Mouse (Mus musculus) intestine, postnatal 0 days (tissue): Measurements from ENCODE around the gene Guca2b. TPM values are rescaled to one million over a fixed set of nuclear protein-coding genes. Genes with fewer than 3 reads are reported as not detected.

Experiments
- ATAC-seq: fragments of 200-750 bp; cut with Nextera tagmentation; 2 replicates; pipeline ENCODE4 v1.8.0; 2017; ENCODE audit warnings: mild to moderate bottlenecking, moderate TSS enrichment, moderate library complexity
- H3K27ac ChIP-seq: fragments of 300-500 bp; sonication (generic); 2 replicates; pipeline ENCODE4 v1.5.1; 2014; ENCODE audit warnings: mild to moderate bottlenecking, low read depth, low read length, moderate library complexity
- H3K27me3 ChIP-seq: fragments of 300-500 bp; sonication (generic); replicated peaks from 2 replicates; pipeline ENCODE4 v1.6.1; 2014; ENCODE audit warnings: low read length, mixed read lengths; ENCODE audit not compliant: control insufficient read depth, insufficient read depth
- H3K36me3 ChIP-seq: fragments of 300-500 bp; sonication (generic); 2 replicates; pipeline ENCODE4 v1.6.1; 2014; ENCODE audit warnings: mild to moderate bottlenecking, moderate library complexity; ENCODE audit not compliant: control insufficient read depth, insufficient read depth
- H3K4me1 ChIP-seq: fragments of 300-500 bp; sonication (generic); replicated peaks from 2 replicates; pipeline ENCODE4 v1.6.1; 2014; ENCODE audit warnings: antibody characterized with exemption, low read length, mixed read lengths; ENCODE audit not compliant: control insufficient read depth, insufficient read depth
- H3K4me2 ChIP-seq: fragments of 300-500 bp; sonication (generic); replicated peaks from 2 replicates; pipeline ENCODE4 v1.6.1; 2014; ENCODE audit warnings: low read depth, mild to moderate bottlenecking, moderate library complexity
- H3K4me3 ChIP-seq: fragments of 300-500 bp; sonication (generic); 2 replicates; pipeline ENCODE4 v1.5.1; 2014; ENCODE audit warnings: low read depth, low read length
- H3K9ac ChIP-seq: fragments of 300-500 bp; sonication (generic); 2 replicates; pipeline ENCODE4 v1.6.1; 2014; ENCODE audit warnings: mild to moderate bottlenecking, low read depth, low read length
- H3K9me3 ChIP-seq: fragments of 300-500 bp; sonication (generic); 2 replicates; pipeline ENCODE4 v1.6.1; 2016; ENCODE audit warnings: mixed run types; ENCODE audit not compliant: control insufficient read depth
- CTCF ChIP-seq: sonication (generic); IDR thresholded peaks from 2 replicates; pipeline ENCODE4 v1.5.1; 2016; ENCODE audit warnings: low read depth, mild to moderate bottlenecking, control low read depth, antibody characterized with exemption, moderate library complexity
- WGBS: fragments of 180-500 bp; shearing (Covaris S2); extraction: QIAGEN DNeasy Blood & Tissue Kit; methylation state at CpG from one replicate; pipeline ENCODE4 v1.1.7; 2014; 5-methylcytosine and 5-hydroxymethylcytosine counted together
- polyA plus RNA-seq: library from polyadenylated mRNA; unstranded; fragments of >200 nt; fragmentation: Nextera tagmentation; extraction: Ambion mirVana; gene quantifications from 2 replicates; pipeline ENCODE4 v1.2.1, GENCODE M21; 2015

Gene Guca2b
- polyA plus RNA-seq, 1 experiment from 2014 or later = 1,809 TPM

- no peak overlapping the region for H3K27ac ChIP-seq
- no peaks in the 10 kb centered on the region for H3K4me1 ChIP-seq
- 81% methylated on average over 10 of the region's 10 CpGs for WGBS
- no peak overlapping the region for H3K9ac ChIP-seq
- TF ChIP-seq CTCF = no peak
- no peak overlapping the region for H3K4me3 ChIP-seq
- 0 out of 2 replicates have a peak, but pooled peaks cover 2% of the 10 kb centered on the region for H3K27me3 ChIP-seq
- H3K4me2 ChIP-seq = no peak overlapping the region
- ATAC-seq = no peak
- no peaks in the 10 kb centered on the region for H3K36me3 ChIP-seq
- no peaks in the 10 kb centered on the region for H3K9me3 ChIP-seq
Measured at GRCm38 (mm10) chr4:119669356-119670209, 10.8 kb upstream of the Guca2b start.

GRCm38 (mm10) chr4:119668596-119668995 is 9.8 kb upstream of the Guca2b start:
- no peak for TF ChIP-seq CTCF
- Histone ChIP-seq H3K9ac (no peak overlapping the region), H3K36me3 (no peaks in the 10 kb centered on the region), H3K27me3 (0 out of 2 replicates have a peak, but pooled peaks cover 2% of the 10 kb centered on the region), H3K27ac (no peak overlapping the region), H3K4me2 (no peak overlapping the region), H3K4me1 (no peaks in the 10 kb centered on the region), H3K9me3 (no peaks in the 10 kb centered on the region), H3K4me3 (no peak overlapping the region)
- WGBS = 84% methylated on average over 4 of the region's 4 CpGs
- ATAC-seq = no peak

- H3K9me3 ChIP-seq = no peaks in the 10 kb centered on the region
- 0 out of 2 replicates have a peak, but pooled peaks cover 2% of the 10 kb centered on the region for H3K27me3 ChIP-seq
- no peak overlapping the region for H3K4me3 ChIP-seq
- H3K27ac ChIP-seq = no peak overlapping the region
- H3K4me2 ChIP-seq = no peak overlapping the region
- H3K36me3 ChIP-seq = no peaks in the 10 kb centered on the region
- no peak for ATAC-seq
- 89% methylated on average over 3 of the region's 3 CpGs for WGBS
- H3K9ac ChIP-seq = no peak overlapping the region
- H3K4me1 ChIP-seq = no peaks in the 10 kb centered on the region
- TF ChIP-seq CTCF = no peak
Measured at GRCm38 (mm10) chr4:119668185-119668584, 9.4 kb upstream of the Guca2b start.

DNA sequence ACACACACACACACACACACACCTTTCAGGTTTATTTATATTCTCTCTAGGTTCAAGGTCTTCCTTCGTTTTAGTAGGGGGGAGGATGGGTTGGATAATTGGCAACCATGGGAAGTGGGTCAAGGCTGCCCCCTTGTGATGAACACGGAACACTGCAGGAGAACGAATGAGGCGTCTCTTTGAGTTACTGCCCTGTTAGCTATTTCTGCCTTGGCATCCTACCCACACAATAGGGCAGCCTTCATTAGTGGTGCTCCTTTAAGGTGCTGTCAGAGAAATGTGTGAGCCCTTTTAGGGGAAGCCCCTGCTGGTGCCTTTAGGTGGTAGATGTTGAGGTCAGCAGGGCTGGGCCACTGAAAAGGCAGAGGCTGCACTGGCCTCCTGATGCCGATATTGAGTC is 8.7 kb upstream of the Guca2b start:
- 0 out of 2 replicates have a peak, but pooled peaks cover 2% of the 10 kb centered on the region for H3K27me3 ChIP-seq
- H3K27ac ChIP-seq = no peak overlapping the region
- TF ChIP-seq CTCF = peak; percentile 94
- no peaks in the 10 kb centered on the region for H3K4me1 ChIP-seq
- no peak overlapping the region for H3K4me2 ChIP-seq
- H3K4me3 ChIP-seq = no peak overlapping the region
- H3K9me3 ChIP-seq = no peaks in the 10 kb centered on the region
- WGBS = 27% methylated on average over 5 of the region's 5 CpGs
- 0 out of 2 replicates have a peak, but pooled peaks have one; percentile 14 for ATAC-seq
- H3K9ac ChIP-seq = no peak overlapping the region
- H3K36me3 ChIP-seq = no peaks in the 10 kb centered on the region

DNA sequence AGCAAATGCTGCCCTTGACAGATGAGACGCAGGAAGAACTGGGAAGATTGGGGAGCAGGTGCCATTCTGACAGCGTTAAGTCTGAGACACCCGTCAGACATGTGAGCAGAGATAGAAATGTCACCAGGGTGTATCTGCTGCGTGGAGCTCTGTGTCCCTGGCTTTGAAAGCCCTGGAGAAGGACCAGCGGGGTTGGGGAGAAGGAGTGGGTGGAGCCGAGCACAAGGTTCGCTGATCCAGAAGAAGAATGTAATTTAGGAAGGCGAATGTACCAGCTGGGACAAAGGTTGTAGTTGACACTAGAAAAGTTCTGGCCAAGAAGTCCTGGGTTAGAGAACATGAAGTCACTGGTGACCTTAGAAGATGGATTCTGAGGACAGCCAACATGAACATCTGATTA is 7.4 kb upstream of the Guca2b start:
- no peak for ATAC-seq
- no peak for TF ChIP-seq CTCF
- 0 out of 2 replicates have a peak, but pooled peaks cover 2% of the 10 kb centered on the region for H3K27me3 ChIP-seq
- H3K9me3 ChIP-seq = no peaks in the 10 kb centered on the region
- no peaks in the 10 kb centered on the region for H3K4me1 ChIP-seq
- peak overlapping the region; percentile 64; the same call in 1 of the 2 replicates for H3K27ac ChIP-seq
- no peak overlapping the region for H3K4me3 ChIP-seq
- H3K4me2 ChIP-seq = no peak overlapping the region
- no peak overlapping the region for H3K9ac ChIP-seq
- no peaks in the 10 kb centered on the region for H3K36me3 ChIP-seq
- 39% methylated on average over 8 of the region's 8 CpGs for WGBS

DNA sequence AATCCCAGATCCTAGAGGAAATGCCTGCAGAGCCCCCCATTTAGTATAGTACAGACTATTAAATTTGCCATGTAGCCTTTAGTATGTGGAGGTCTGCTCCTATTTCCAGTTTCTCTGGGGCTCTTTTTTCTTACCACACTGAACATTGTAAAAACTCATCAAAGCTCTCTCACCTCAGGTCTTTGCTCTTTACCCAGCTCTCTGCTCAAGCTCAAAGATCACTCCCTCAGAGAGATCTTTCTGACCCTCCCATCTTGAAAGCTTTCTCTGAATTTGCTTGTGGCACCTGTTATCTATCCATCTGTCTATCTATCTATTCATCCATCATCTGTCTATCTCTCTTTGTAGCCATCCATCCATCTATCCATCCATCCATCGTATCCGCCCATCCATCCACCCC is 6.4 kb upstream of the Guca2b start:
- Histone ChIP-seq H3K36me3 (no peaks in the 10 kb centered on the region), H3K4me1 (no peaks in the 10 kb centered on the region), H3K9ac (no peak overlapping the region), H3K27ac (no peak overlapping the region), H3K4me3 (no peak overlapping the region), H3K4me2 (no peak overlapping the region), H3K27me3 (0 out of 2 replicates have a peak, but pooled peaks cover under 1% of the 10 kb centered on the region), H3K9me3 (no peaks in the 10 kb centered on the region)
- TF ChIP-seq CTCF = no peak
- no peak for ATAC-seq
- 83% methylated on average over 2 of the region's 2 CpGs for WGBS
